8 mouse cellular contexts compared by ENCODE assay signal in the genomic region with DNA sequence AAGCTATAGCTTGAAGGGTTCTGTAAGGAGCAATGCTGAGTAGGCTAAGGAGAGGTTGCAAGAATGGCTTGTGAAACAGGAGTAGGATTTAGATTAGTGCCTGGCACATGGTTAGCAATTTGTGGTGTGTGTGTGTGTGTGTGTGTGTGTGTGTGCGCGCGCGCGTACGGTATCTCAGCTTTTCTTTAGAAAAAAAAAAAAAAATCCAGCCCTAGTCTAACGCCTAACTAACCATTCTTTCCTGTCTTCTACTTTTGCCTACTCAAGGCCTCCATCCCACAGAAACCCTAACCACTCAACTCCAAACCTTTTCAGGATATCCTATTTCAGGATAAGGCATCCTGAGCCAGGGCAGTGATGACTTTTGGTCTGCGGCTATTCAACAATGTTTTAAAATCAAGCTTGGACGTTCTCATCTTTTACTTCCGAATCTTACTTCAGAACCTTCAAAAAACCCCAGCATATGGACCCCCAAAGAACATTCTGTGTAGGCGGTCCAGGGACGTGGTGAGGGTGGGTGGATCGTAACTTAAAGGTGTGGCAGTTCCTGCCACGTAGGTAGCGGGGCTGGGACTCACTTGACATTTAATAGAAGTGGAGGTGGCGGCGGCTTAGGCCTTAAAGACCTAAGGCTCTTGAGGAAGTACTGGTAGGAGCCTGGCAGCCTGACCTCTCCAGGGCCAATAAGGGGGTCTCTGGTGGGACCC. TPM values are rescaled to one million over a fixed set of nuclear protein-coding genes. Genes with fewer than 3 reads are reported as not detected.
DNase-seq lines count a peak whose midpoint lies in the region; ATAC-seq lines count a peak whose summit lies in the region.

No protein-coding gene starts in this region.

- ATAC-seq in lung, embryonic 15.5 days (ENCODE audit: borderline replicate concordance, extremely low read depth, low FRiP score, low TSS enrichment), result peak; percentile 19; the same call in 1 of the 2 replicates
- ATAC-seq in embryonic facial prominence, embryonic 11.5 days (replicated peaks; ENCODE audit: insufficient number of reproducible peaks, low FRiP score, low TSS enrichment, low read depth), result no peak; the same call in 1 of the 2 replicates
- peak; percentile 38; the same call in 1 of the 2 replicates for ATAC-seq in intestine, embryonic 14.5 days (replicated peaks; ENCODE audit: low FRiP score, low TSS enrichment, low read depth)
- no peak for ATAC-seq in neural tube, embryonic 13.5 days (ENCODE audit: low read depth)

- WGBS in lung, embryonic 15.5 days, result 37% methylated on average over 17 of the region's 17 CpGs
- 39% methylated on average over 17 of the region's 17 CpGs for WGBS in embryonic facial prominence, embryonic 11.5 days
- 34% methylated on average over 17 of the region's 17 CpGs for WGBS in intestine, embryonic 14.5 days
- 37% methylated on average over 17 of the region's 17 CpGs for WGBS in neural tube, embryonic 13.5 days

- peak overlapping the region; percentile 97 for H3K27ac ChIP-seq in lung, embryonic 15.5 days
- H3K27ac ChIP-seq in embryonic facial prominence, embryonic 11.5 days (replicated peaks; ENCODE audit: low read depth, low read length), result no peak overlapping the region
- peak overlapping the region; percentile 98 for H3K27ac ChIP-seq in intestine, embryonic 14.5 days (ENCODE audit: low read depth)
- H3K27ac ChIP-seq in neural tube, embryonic 13.5 days (replicated peaks), result peak overlapping the region; percentile 94; the same call in 1 of the 2 replicates

- H3K27me3 ChIP-seq in lung, embryonic 15.5 days, result no peaks in the 10 kb centered on the region
- no peaks in the 10 kb centered on the region for H3K27me3 ChIP-seq in embryonic facial prominence, embryonic 11.5 days (ENCODE audit: control insufficient read depth, insufficient read depth, low read length)
- no peaks in the 10 kb centered on the region for H3K27me3 ChIP-seq in intestine, embryonic 14.5 days (replicated peaks; ENCODE audit: control insufficient read depth, insufficient read depth, low read length)
- no peaks in the 10 kb centered on the region for H3K27me3 ChIP-seq in neural tube, embryonic 13.5 days

- peak overlapping the region; percentile 84 for H3K4me2 ChIP-seq in lung, embryonic 15.5 days
- H3K4me2 ChIP-seq in embryonic facial prominence, embryonic 11.5 days (ENCODE audit: low read depth, low read length), result peak overlapping the region; percentile 51
- H3K4me2 ChIP-seq in intestine, embryonic 14.5 days (ENCODE audit: low read length), result peak overlapping the region; percentile 85
- H3K4me2 ChIP-seq in neural tube, embryonic 13.5 days, result peak overlapping the region; percentile 79

- peak overlapping the region; percentile 91 for H3K4me3 ChIP-seq in lung, embryonic 15.5 days
- H3K4me3 ChIP-seq in embryonic facial prominence, embryonic 11.5 days (ENCODE audit: low read depth, low read length), result peak overlapping the region; percentile 95
- H3K4me3 ChIP-seq in intestine, embryonic 14.5 days (ENCODE audit: low read depth, low read length), result peak overlapping the region; percentile 86
- H3K4me3 ChIP-seq in neural tube, embryonic 13.5 days, result peak overlapping the region; percentile 96

- H3K4me1 ChIP-seq in lung, embryonic 15.5 days, result peaks cover 35% of the 10 kb centered on the region
- H3K4me1 ChIP-seq in embryonic facial prominence, embryonic 11.5 days (ENCODE audit: control insufficient read depth, insufficient read depth, low read length), result peaks cover 3% of the 10 kb centered on the region
- H3K4me1 ChIP-seq in intestine, embryonic 14.5 days (replicated peaks; ENCODE audit: control insufficient read depth, insufficient read depth, low read length), result peaks cover 14% of the 10 kb centered on the region
- peaks cover 38% of the 10 kb centered on the region for H3K4me1 ChIP-seq in neural tube, embryonic 13.5 days (replicated peaks)

- H3K9ac ChIP-seq in lung, embryonic 15.5 days, result peak overlapping the region; percentile 95
- peak overlapping the region; percentile 3; the same call in 1 of the 2 replicates for H3K9ac ChIP-seq in embryonic facial prominence, embryonic 11.5 days (replicated peaks; ENCODE audit: low read length)
- H3K9ac ChIP-seq in intestine, embryonic 14.5 days (ENCODE audit: low read length), result peak overlapping the region; percentile 94
- peak overlapping the region; percentile 98 for H3K9ac ChIP-seq in neural tube, embryonic 13.5 days

- no peaks in the 10 kb centered on the region for H3K36me3 ChIP-seq in lung, embryonic 15.5 days
- H3K36me3 ChIP-seq in embryonic facial prominence, embryonic 11.5 days (replicated peaks; ENCODE audit: control insufficient read depth, insufficient read depth, low read depth, low read length), result no peaks in the 10 kb centered on the region
- H3K36me3 ChIP-seq in intestine, embryonic 14.5 days (ENCODE audit: control insufficient read depth, insufficient read depth, low read length), result peaks cover 2% of the 10 kb centered on the region; the same call in 1 of the 2 replicates
- H3K36me3 ChIP-seq in neural tube, embryonic 13.5 days, result peaks cover 6% of the 10 kb centered on the region; the same call in 1 of the 2 replicates

- no peaks in the 10 kb centered on the region for H3K9me3 ChIP-seq in lung, embryonic 15.5 days
- H3K9me3 ChIP-seq in embryonic facial prominence, embryonic 11.5 days (replicated peaks; ENCODE audit: control insufficient read depth, low read length), result no peaks in the 10 kb centered on the region
- H3K9me3 ChIP-seq in intestine, embryonic 14.5 days (ENCODE audit: control insufficient read depth, low read length), result no peaks in the 10 kb centered on the region
- H3K9me3 ChIP-seq in neural tube, embryonic 13.5 days, result no peaks in the 10 kb centered on the region

- DNase-seq in lung, postnatal 10 days, result no peak
- no peak for DNase-seq in embryonic facial prominence, embryonic 11.5 days (ENCODE audit: low spot score)
- DNase-seq in intestine, embryonic 14.5 days (ENCODE audit: low spot score), result no peak
- no peak for DNase-seq in spleen, postnatal 10 days (ENCODE audit: low spot score in 2 of 2)
- DNase-seq in left cerebral cortex, adult 18-20 months (ENCODE audit: low spot score in 2 of 2), result no peak
- DNase-seq in Muller cell, postnatal 12 days (ENCODE audit: inconsistent ontology term), result no peak

RNA-seq across cellular contexts. Expression of a gene that starts 0.5 kb away (rescaled TPM):
- polyA plus RNA-seq in lung, embryonic 15.5 days (2015; fragmentation: Nextera tagmentation; extraction: Ambion mirVana), result 108 and 110 TPM in 2 replicates
- polyA plus RNA-seq in embryonic facial prominence, embryonic 11.5 days (2014; fragmentation: Nextera tagmentation; extraction: Ambion mirVana), result 123 and 125 TPM in 2 replicates
- 107 and 110 TPM in 2 replicates for polyA plus RNA-seq in intestine, embryonic 14.5 days (2014; fragmentation: Nextera tagmentation; extraction: Ambion mirVana)
- polyA plus RNA-seq in neural tube, embryonic 13.5 days (2015; fragmentation: Nextera tagmentation; extraction: Ambion mirVana), result 58.6 and 62.3 TPM in 2 replicates
- total RNA-seq in left cerebral cortex, adult 18-20 months (2021), result 10 to 100 TPM; 32.5 to 35.3 TPM

RNA-seq across cellular contexts. Expression of a gene that starts 43.1 kb away (rescaled TPM):
- 45.4 and 49.6 TPM in 2 replicates for polyA plus RNA-seq in lung, embryonic 15.5 days (2015; fragmentation: Nextera tagmentation; extraction: Ambion mirVana)
- 23.2 and 27.0 TPM in 2 replicates for polyA plus RNA-seq in embryonic facial prominence, embryonic 11.5 days (2014; fragmentation: Nextera tagmentation; extraction: Ambion mirVana)
- polyA plus RNA-seq in intestine, embryonic 14.5 days (2014; fragmentation: Nextera tagmentation; extraction: Ambion mirVana), result 30.7 and 31.2 TPM in 2 replicates
- polyA plus RNA-seq in neural tube, embryonic 13.5 days (2015; fragmentation: Nextera tagmentation; extraction: Ambion mirVana), result 17.3 and 17.8 TPM in 2 replicates
- 10 to 100 TPM; 19.1 to 22.7 TPM for total RNA-seq in left cerebral cortex, adult 18-20 months (2021)

Comparison
In these comparisons a context has a peak if more than half of its experiments do, and no peak if none do; other contexts are left out.
1. ATAC-seq: peak in lung, embryonic 15.5 days (single experiment) and intestine, embryonic 14.5 days (single experiment); none in embryonic facial prominence, embryonic 11.5 days (single experiment) and neural tube, embryonic 13.5 days (single experiment).
2. H3K9ac ChIP-seq: peak in every context shown above with its lines; median percentile 98 in neural tube, embryonic 13.5 days; 95 in lung, embryonic 15.5 days; 94 in intestine, embryonic 14.5 days; 3 in embryonic facial prominence, embryonic 11.5 days.
3. Peak in every context shown above with its lines, with median percentiles within 50 percentile points of each other: H3K4me2 ChIP-seq and H3K4me3 ChIP-seq.